Mouse (Mus musculus) mature B cell (primary cell): ENCODE measurements around the gene Olfr71.

Experiments
- in situ Hi-C: fragments of 300-500 bp; cut with MboI; formaldehyde crosslinking; loops from 2 replicates; pipeline ENCODE4 v1.14.3; 2019

Gene Olfr71

GRCm38 (mm10) chr4:43656339-43657109, 53.5 kb downstream of the Olfr71 start, which contains the start of gene Hint2:
Gene Hint2 (minus strand): TSS chr4:43656466.
- in situ Hi-C loops: no loop called here

- in situ Hi-C loops: no loop called here
Measured at GRCm38 (mm10) chr4:43655656-43656338, 54.3 kb downstream of the Olfr71 start.
